Mouse (Mus musculus) liver, postnatal 0 days (tissue): ENCODE measurements around the gene Hist1h2ak.

Experiments used
- CTCF ChIP-seq: sonication (generic); IDR thresholded peaks from 2 replicates; pipeline ENCODE4 v1.5.1; 2016; ENCODE audit warnings: antibody characterized with exemption, low read depth
- EP300 ChIP-seq: IDR thresholded peaks from 2 replicates; pipeline ENCODE4 v1.6.1; 2016; ENCODE audit warnings: antibody characterized with exemption, low read depth, mild to moderate bottlenecking

DNA sequence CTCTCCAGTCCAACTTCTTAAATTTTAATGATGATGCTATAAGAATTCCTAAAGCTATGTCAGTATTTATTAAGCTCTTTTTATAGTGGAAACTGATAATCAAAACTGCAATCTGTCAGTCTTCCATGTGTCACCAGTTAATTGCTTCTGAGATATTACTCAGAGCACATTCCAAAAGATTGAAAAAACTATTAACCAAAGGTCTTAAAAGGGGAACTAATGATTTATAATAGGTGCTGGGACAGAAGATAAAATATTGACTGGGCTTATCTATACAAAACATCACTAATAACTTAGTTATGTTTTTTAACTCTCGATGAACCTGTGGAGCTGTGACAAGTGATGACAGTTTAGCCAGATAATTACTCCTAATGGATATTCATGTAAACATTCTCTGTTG is 8.6 kb downstream of the Hist1h2ak start:
- TF ChIP-seq CTCF: no peak
- TF ChIP-seq EP300: no peak
